Comparison of ENCODE assay signal across 27 mouse cellular contexts in the genomic region with DNA sequence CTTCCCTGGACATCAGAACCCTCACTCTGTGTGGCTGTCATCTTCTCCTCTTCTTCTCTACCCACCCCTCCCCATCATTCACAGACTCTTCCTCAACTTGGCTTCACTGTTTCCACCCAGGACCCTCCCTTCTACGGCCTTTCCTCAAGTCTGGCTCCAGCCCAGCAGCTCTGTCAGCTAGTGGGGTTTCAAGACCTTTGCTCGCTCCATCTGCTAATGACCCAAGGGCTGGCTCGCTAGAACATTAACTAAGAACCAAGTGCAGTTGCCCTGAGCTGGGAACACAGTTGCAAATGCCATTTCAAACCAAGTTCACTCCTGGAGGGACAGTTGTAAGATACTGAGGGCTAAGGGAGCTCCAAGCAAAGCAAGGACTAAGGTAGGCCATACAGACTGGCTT. TPM values are rescaled to one million over a fixed set of nuclear protein-coding genes. Genes with fewer than 3 reads are reported as not detected.
"Had no signal": no experiment of that assay in that cellular context is flagged by ENCODE, and none has a peak within 500 bp of the region (broad histone marks: within the 10 kb centered on the region; RNA-seq: fewer than 3 reads in every experiment).

No protein-coding gene starts in this region.

- H3K27me3 ChIP-seq: limb, embryonic 12.5 days; limb, embryonic 15.5 days; midbrain, embryonic 12.5 days; midbrain, embryonic 15.5 days; neural tube, embryonic 12.5 days; neural tube, embryonic 15.5 days had no signal

- H3K9ac ChIP-seq: limb, embryonic 12.5 days; limb, embryonic 15.5 days; liver, embryonic 14.5 days; liver, postnatal 0 days; lung, embryonic 14.5 days; midbrain, embryonic 12.5 days; midbrain, embryonic 15.5 days; neural tube, embryonic 12.5 days; neural tube, embryonic 15.5 days had no signal

- H3K27ac ChIP-seq: hindbrain, postnatal 0 days; layer of hippocampus, adult 2 months; left cerebral cortex, adult 2 months; limb, embryonic 12.5 days; limb, embryonic 15.5 days; liver, embryonic 14.5 days; macrophage; midbrain, embryonic 12.5 days; midbrain, embryonic 15.5 days; neural tube, embryonic 12.5 days; neural tube, embryonic 15.5 days had no signal

- DNase-seq: layer of hippocampus, adult 9-11 months; layer of hippocampus, postnatal 36 days; liver, postnatal 0 days; lung, embryonic 14.5 days; right cerebral cortex, adult 18-20 months; right cerebral cortex, postnatal 14 days; right cerebral cortex, postnatal 4 days; thymus, postnatal 25 days had no signal

- H3K4me1 ChIP-seq: limb, embryonic 12.5 days; limb, embryonic 15.5 days; midbrain, embryonic 12.5 days; neural tube, embryonic 12.5 days had no signal

- ATAC-seq: hindbrain, postnatal 0 days; inflammation-experienced regulatory T-cells, adult 6 months; intestine, embryonic 16.5 days; liver, postnatal 0 days; lung, postnatal 0 days; midbrain, embryonic 15.5 days had no signal

- H3K36me3 ChIP-seq: limb, embryonic 12.5 days; limb, embryonic 15.5 days; midbrain, embryonic 12.5 days; midbrain, embryonic 15.5 days; neural tube, embryonic 12.5 days; neural tube, embryonic 15.5 days had no signal

- H3K9me3 ChIP-seq: limb, embryonic 12.5 days; limb, embryonic 15.5 days; midbrain, embryonic 12.5 days; midbrain, embryonic 15.5 days; neural tube, embryonic 12.5 days; neural tube, embryonic 15.5 days had no signal

- H3K4me3 ChIP-seq: layer of hippocampus, adult 2 months; left cerebral cortex, adult 2 months; limb, embryonic 12.5 days; limb, embryonic 15.5 days; midbrain, embryonic 12.5 days; midbrain, embryonic 15.5 days; neural tube, embryonic 12.5 days; neural tube, embryonic 15.5 days had no signal

- H3K4me2 ChIP-seq: limb, embryonic 12.5 days; limb, embryonic 15.5 days; liver, embryonic 11.5 days; lung, embryonic 14.5 days; midbrain, embryonic 12.5 days; midbrain, embryonic 15.5 days; neural tube, embryonic 12.5 days; neural tube, embryonic 15.5 days had no signal

RNA-seq across cellular contexts. Expression of gene Csmd2, which starts 11.6 kb away (rescaled TPM):
- total RNA-seq: megakaryocyte, adult 5-6 weeks had no signal
- polyA plus RNA-seq: inflammation-experienced regulatory T-cells, adult 6 months; liver, postnatal 0 days; macrophage had no signal

RNA-seq across cellular contexts. Expression of gene CK137956, which starts 28.5 kb away (rescaled TPM):
- total RNA-seq: megakaryocyte, adult 5-6 weeks had no signal
- polyA plus RNA-seq: inflammation-experienced regulatory T-cells, adult 6 months; intestine, embryonic 16.5 days; large intestine, adult 2 months; limb, embryonic 12.5 days; limb, embryonic 15.5 days; liver, embryonic 11.5 days; liver, embryonic 14.5 days; liver, postnatal 0 days; lung, embryonic 14.5 days; lung, postnatal 0 days; macrophage; stomach, embryonic 14.5 days; thymus, postnatal 0 days had no signal
